Mouse (Mus musculus) embryonic facial prominence, embryonic 13.5 days (tissue): ENCODE measurements around the gene Ryk. TPM values are rescaled to one million over a fixed set of nuclear protein-coding genes. Genes with fewer than 3 reads are reported as not detected.
A peak's percentile ranks its signal among the peaks of the same experiment; 100 is the strongest.

Experiments
- ATAC-seq: fragments of 200-750 bp; cut with Nextera tagmentation; 2 replicates; pipeline ENCODE4 v1.8.0; 2017; ENCODE audit warnings: low read depth; ENCODE audit not compliant: insufficient number of reproducible peaks, insufficient read depth, low FRiP score, low TSS enrichment
- H3K27ac ChIP-seq: fragments of 300-500 bp; sonication (generic); 2 replicates; pipeline ENCODE4 v1.5.1; 2015; ENCODE audit warnings: moderate library complexity, mild to moderate bottlenecking, inconsistent platforms
- H3K27me3 ChIP-seq: fragments of 300-500 bp; sonication (generic); 2 replicates; pipeline ENCODE4 v1.6.1; 2015; ENCODE audit warnings: mild to moderate bottlenecking, inconsistent platforms
- H3K36me3 ChIP-seq: fragments of 300-500 bp; sonication (generic); 2 replicates; pipeline ENCODE4 v1.6.1; 2015; ENCODE audit warnings: mild to moderate bottlenecking, inconsistent platforms
- H3K4me1 ChIP-seq: fragments of 300-500 bp; sonication (generic); 2 replicates; pipeline ENCODE4 v1.6.1; 2015; ENCODE audit warnings: inconsistent platforms
- H3K4me2 ChIP-seq: fragments of 300-500 bp; sonication (generic); 2 replicates; pipeline ENCODE4 v1.6.1; 2015; ENCODE audit warnings: moderate library complexity, mild to moderate bottlenecking, inconsistent platforms
- H3K4me3 ChIP-seq: fragments of 300-500 bp; sonication (generic); 2 replicates; pipeline ENCODE4 v1.5.1; 2015; ENCODE audit warnings: mild to moderate bottlenecking, inconsistent platforms
- H3K9ac ChIP-seq: fragments of 300-500 bp; sonication (generic); 2 replicates; pipeline ENCODE4 v1.6.1; 2015; ENCODE audit warnings: mild to moderate bottlenecking, inconsistent platforms
- H3K9me3 ChIP-seq: fragments of 300-500 bp; sonication (generic); 2 replicates; pipeline ENCODE4 v1.6.1; 2016; ENCODE audit warnings: inconsistent platforms
- WGBS: fragments of 180-500 bp; shearing (Covaris S2); methylation state at CpG from one replicate; pipeline ENCODE4 v1.1.7; 2015; ENCODE audit warnings: mixed read lengths; 5-methylcytosine and 5-hydroxymethylcytosine counted together
- polyA plus RNA-seq: library from polyadenylated mRNA; unstranded; fragments of >200 nt; fragmentation: Nextera tagmentation; extraction: Ambion mirVana; gene quantifications from 2 replicates; pipeline ENCODE4 v1.2.1, GENCODE M21; 2015

The Ryk gene
- polyA plus RNA-seq, 1 experiment from 2014 or later: 25.4 TPM

DNA sequence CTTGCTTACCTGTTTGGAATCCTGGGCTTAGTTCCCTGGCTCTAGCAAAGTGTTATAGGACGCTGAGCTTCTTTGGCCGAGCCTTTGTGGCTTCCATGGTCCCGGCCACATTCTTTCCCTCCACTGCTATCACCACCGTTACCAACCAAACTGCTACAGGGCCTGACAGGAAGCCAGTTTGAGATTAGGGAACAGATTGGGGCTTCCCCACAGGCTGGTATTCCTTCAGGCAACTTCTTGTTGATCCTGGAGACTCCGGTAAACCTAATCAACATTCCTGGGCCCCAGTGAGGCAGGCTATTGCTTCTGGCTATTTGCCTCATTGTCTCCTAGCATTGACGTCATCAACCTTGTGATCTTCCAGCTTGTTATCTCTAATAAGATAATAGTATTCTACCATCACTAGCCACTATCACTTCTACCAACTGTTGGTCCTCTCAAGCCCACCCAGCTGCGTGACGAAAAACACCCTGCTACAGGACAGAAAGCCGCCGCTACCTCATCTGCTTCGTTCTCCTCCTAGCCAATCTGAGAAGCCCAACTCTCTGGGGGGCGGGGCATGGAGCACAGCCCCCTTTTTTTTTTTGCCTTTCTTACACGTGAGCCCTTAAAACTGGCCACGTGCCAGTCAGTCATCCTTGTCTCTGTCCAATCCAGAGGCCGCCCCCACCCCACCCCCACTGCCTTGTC lies 90.1 kb downstream of the Ryk start:
- H3K4me1 ChIP-seq: peaks cover 11% of the 10 kb centered on the region; the same call in 1 of the 2 replicates
- H3K4me3 ChIP-seq: no peak overlapping the region
- no peak overlapping the region for H3K27ac ChIP-seq
- 56% methylated on average over 15 of the region's 15 CpGs for WGBS
- no peaks in the 10 kb centered on the region for H3K27me3 ChIP-seq
- no peaks in the 10 kb centered on the region for H3K9me3 ChIP-seq
- ATAC-seq: no peak
- no peak overlapping the region for H3K4me2 ChIP-seq
- H3K9ac ChIP-seq: no peak overlapping the region
- no peaks in the 10 kb centered on the region for H3K36me3 ChIP-seq

DNA sequence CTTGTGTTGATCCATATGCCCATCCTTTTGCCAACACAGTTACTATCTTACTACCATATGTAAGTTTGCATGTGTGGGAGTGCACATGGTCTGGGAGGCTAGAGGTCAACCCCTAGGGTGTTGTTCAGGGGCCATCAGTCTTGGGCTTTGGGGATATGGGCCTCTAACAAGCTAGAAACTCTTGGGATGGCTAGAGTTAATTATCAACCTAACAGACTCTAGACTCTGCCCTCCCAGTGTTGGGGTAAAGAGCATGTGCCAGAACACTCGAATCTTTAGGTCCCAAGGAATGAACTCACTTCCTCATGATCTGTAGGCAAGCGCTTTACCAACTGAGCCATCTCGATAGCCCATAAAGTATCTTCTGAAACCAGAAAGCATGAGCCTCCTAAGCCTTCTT lies 91.4 kb downstream of the Ryk start:
- WGBS: 85% methylated on average over 3 of the region's 3 CpGs
- Histone ChIP-seq H3K27ac (no peak overlapping the region), H3K36me3 (no peaks in the 10 kb centered on the region), H3K4me3 (no peak overlapping the region), H3K4me1 (peaks cover 11% of the 10 kb centered on the region; the same call in 1 of the 2 replicates), H3K9me3 (no peaks in the 10 kb centered on the region), H3K4me2 (no peak overlapping the region), H3K9ac (no peak overlapping the region), H3K27me3 (no peaks in the 10 kb centered on the region)
- ATAC-seq: no peak

DNA sequence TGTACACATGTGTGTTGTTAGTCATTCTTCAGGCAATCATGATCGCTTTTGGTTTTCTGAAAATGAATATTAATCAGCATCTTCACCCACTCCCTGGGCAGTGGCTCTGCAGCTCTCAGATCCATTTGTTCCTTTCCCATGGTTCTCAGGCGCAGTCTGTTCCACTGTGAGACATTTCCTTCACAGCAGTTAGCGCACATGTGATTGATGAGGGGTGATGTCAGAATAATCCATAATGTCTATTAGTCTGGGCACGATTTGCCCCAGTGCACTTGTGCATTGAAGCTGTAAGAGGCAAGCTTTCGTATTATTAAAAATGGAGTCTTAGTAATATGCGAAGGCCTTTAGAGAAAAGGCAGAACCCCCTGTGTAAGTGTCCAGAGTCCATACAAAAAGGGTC lies 95.1 kb downstream of the Ryk start:
- Histone ChIP-seq H3K4me1 (peaks cover 8% of the 10 kb centered on the region), H3K9me3 (no peaks in the 10 kb centered on the region), H3K36me3 (no peaks in the 10 kb centered on the region), H3K9ac (no peak overlapping the region), H3K27me3 (no peaks in the 10 kb centered on the region), H3K27ac (no peak overlapping the region), H3K4me2 (no peak overlapping the region), H3K4me3 (no peak overlapping the region)
- no peak for ATAC-seq
- WGBS: 84% methylated on average over 6 of the region's 6 CpGs

DNA sequence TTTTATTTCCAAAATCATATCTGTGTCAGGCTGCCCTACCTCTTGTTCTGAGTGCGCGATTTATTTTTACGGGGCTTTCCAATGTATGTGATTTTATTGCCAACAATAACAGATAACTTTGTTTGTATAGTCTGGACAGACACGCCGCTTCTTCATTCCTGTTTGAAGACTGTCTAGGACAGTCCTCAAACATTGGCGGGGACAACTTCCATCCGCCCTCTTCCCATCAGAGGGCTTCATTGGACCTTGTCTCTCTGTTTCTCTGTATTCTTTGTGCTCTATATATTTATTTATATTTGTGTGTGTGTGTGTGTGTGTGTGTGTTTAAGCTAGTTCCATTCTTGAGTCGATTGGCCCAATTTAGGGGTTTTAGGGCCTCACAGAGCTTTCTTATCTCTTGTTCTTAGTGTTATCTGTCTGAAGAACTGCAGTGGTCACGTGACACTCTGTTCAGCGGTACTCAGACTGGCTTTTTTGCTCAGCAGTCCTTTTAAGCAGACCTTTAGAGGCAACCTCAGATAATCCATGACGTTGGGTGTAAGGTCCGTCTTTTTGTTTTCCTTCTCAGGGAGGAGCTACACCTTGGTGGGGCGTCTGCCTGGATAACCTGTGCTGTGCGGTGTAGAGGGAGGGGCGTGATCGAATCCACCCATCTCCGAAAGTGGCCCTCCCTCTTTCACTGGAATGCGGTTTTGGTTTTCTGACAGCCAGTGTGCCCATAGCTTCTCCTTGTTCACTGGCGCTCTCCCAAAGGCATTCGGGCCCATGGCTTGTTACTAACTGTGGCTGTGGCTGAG lies 99.4 kb downstream of the Ryk start:
- 0 out of 2 replicates have a peak, but pooled peaks have one; percentile 52 for ATAC-seq
- peaks cover 7% of the 10 kb centered on the region for H3K4me1 ChIP-seq
- H3K9me3 ChIP-seq: no peaks in the 10 kb centered on the region
- H3K36me3 ChIP-seq: no peaks in the 10 kb centered on the region
- H3K27me3 ChIP-seq: no peaks in the 10 kb centered on the region
- H3K9ac ChIP-seq: no peak overlapping the region
- peak overlapping the region; percentile 50 for H3K4me2 ChIP-seq
- WGBS: 43% methylated on average over 20 of the region's 20 CpGs
- H3K27ac ChIP-seq: no peak overlapping the region
- H3K4me3 ChIP-seq: peak overlapping the region; percentile 12

DNA sequence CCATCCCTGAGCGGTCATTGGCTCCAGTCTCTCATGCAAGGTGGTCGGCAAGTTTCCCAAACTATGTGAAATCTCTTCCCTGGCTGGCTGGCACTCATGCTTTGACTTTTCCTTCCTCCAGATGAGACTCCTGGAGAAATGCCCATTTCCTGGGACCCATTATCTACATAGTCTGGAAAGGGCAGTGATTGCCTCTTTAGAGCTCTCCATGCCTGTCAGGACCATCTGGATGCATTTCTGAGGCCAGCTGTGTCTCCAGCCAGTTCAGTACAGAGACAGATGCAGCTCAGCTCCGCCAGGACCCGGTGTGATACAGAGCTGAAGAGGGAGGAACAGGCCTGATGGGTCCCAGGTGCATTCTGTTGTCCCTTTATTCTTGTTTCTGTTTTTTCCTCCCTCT lies 107.5 kb downstream of the Ryk start:
- Histone ChIP-seq H3K27me3 (no peaks in the 10 kb centered on the region), H3K27ac (no peak overlapping the region), H3K9me3 (peaks cover 3% of the 10 kb centered on the region; the same call in 1 of the 2 replicates), H3K9ac (no peak overlapping the region), H3K36me3 (no peaks in the 10 kb centered on the region), H3K4me1 (peaks cover 6% of the 10 kb centered on the region; the same call in 1 of the 2 replicates), H3K4me3 (no peak overlapping the region), H3K4me2 (no peak overlapping the region)
- no peak for ATAC-seq
- WGBS: 57% methylated on average over 4 of the region's 4 CpGs

DNA sequence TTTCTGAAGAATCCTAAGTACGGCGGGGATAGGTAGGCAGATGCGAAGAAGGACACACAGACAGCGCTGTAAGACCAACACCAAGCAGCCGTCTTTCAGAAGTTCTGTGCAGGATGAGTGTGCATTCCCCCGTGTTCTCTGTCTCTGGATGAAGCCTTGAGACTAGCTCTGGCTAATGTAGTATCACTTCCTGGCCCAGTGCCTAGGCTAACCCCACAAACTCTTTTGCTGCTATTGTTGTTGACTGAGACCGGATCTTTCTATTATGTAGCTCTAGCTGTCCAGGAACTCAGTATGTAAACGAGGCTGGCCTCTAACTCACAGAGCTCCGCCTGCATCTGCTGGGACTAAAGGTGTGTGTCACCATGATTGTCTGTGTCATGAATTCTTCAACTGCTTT lies 110.2 kb downstream of the Ryk start:
- no peak overlapping the region for H3K9ac ChIP-seq
- no peak overlapping the region for H3K27ac ChIP-seq
- peaks cover 3% of the 10 kb centered on the region; the same call in 1 of the 2 replicates for H3K9me3 ChIP-seq
- H3K4me1 ChIP-seq: peaks cover 18% of the 10 kb centered on the region; the same call in 1 of the 2 replicates
- no peak for ATAC-seq
- no peak overlapping the region for H3K4me3 ChIP-seq
- WGBS: 92% methylated on average over 9 of the region's 9 CpGs
- no peaks in the 10 kb centered on the region for H3K36me3 ChIP-seq
- H3K4me2 ChIP-seq: no peak overlapping the region
- H3K27me3 ChIP-seq: no peaks in the 10 kb centered on the region

DNA sequence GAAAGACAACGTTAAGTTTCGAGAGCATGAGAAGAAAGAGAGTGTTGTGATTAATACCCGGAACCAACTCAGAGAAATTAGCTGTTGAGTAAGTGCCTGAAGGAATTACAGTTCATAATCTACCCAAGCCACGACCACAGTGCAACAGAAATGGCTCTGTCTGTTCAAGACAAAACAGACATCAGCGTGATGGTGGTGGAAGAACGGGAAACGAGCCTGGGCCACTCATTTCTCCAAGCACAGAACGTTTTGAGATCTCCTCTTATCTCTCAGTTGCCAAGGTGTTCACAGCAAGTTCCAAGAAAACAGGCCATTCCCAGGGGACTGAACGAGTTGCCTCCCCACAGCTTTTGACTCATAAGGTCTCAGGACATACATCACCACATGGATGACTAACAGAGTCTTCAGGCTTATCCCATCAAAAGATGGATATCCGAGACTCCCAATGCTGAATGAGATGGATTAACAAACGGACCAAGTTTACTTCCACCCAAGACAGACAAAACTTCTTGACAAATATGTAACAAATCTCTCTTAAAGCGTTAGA lies 111.8 kb downstream of the Ryk start:
- Histone ChIP-seq H3K9me3 (peaks cover 3% of the 10 kb centered on the region; the same call in 1 of the 2 replicates), H3K4me2 (no peak overlapping the region), H3K27ac (no peak overlapping the region), H3K9ac (no peak overlapping the region), H3K4me1 (peaks cover 23% of the 10 kb centered on the region), H3K27me3 (no peaks in the 10 kb centered on the region), H3K36me3 (no peaks in the 10 kb centered on the region), H3K4me3 (no peak overlapping the region)
- ATAC-seq: no peak
- 69% methylated on average over 12 of the region's 12 CpGs for WGBS

DNA sequence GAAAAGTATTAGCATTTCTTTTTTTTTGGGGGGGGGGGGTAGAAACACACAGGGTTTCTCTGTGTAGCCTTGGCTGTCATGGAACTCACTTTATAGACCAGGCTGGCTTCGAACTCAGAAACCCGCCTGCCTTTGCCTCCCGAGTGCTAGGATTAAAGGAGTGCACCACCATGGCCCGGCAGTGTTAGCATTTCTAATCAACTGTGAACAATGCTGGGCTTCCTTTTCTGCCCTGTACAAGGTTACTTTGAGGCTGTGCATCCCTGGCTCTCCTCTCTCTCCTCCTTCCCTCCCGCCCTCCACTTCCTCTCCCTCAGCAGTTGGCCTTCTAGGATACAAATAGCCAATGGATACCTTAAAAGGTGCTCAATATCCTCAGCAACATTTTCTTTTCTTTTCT lies 114.0 kb downstream of the Ryk start:
- Histone ChIP-seq H3K4me3 (no peak overlapping the region), H3K27me3 (no peaks in the 10 kb centered on the region), H3K9me3 (no peaks in the 10 kb centered on the region), H3K4me1 (peaks cover 18% of the 10 kb centered on the region), H3K27ac (no peak overlapping the region), H3K36me3 (no peaks in the 10 kb centered on the region), H3K4me2 (no peak overlapping the region), H3K9ac (no peak overlapping the region)
- no peak for ATAC-seq
- WGBS: 75% methylated on average over 5 of the region's 5 CpGs

DNA sequence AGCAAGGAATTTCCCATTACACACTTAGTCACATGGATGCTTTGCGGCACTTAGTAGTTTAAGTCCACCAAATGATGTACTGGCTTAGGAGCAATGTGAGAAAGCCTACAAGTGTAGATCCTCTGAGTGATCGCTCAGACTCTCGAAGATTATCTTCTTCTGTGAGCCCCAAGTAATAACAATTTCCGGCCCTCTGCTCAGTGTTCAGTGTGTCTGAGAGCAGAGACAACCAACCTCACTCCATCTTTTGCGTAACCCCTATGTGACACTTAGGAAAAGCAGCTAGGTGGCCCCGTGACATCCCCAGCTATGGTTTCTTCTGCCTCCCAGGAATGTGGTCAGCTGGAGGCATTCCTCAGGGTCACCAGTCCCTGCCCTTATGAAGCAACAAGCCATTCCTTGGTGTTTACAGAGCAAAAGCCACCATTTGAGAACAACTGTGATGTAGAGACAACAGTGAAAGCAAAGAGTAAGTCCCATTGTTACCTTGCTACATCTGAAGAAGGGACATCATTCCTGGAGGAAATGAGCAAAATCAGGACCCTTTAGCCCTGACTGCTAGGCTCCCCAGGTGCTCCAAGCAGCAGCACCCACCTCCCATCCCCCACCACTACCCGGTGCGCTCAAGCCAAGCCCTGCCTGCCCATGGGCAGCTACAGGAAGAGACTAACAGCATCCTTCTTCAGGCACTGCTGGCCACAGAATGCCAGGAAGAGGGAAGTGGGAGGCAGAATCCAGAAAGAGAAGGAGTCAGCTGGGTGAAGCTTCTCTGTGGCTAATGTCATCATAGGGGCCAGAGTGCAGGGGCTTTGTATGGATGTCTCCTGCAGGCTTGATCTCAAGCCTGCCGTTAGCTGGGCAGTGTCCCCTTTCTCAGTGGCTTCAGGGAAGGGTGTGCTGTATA lies 116.6 kb downstream of the Ryk start:
- Histone ChIP-seq H3K27ac (peak overlapping the region; percentile 68), H3K4me3 (no peak overlapping the region), H3K36me3 (no peaks in the 10 kb centered on the region), H3K4me2 (no peak overlapping the region), H3K27me3 (no peaks in the 10 kb centered on the region), H3K9me3 (no peaks in the 10 kb centered on the region), H3K4me1 (peaks cover 18% of the 10 kb centered on the region), H3K9ac (no peak overlapping the region)
- ATAC-seq: no peak
- 85% methylated on average over 9 of the region's 9 CpGs for WGBS

DNA sequence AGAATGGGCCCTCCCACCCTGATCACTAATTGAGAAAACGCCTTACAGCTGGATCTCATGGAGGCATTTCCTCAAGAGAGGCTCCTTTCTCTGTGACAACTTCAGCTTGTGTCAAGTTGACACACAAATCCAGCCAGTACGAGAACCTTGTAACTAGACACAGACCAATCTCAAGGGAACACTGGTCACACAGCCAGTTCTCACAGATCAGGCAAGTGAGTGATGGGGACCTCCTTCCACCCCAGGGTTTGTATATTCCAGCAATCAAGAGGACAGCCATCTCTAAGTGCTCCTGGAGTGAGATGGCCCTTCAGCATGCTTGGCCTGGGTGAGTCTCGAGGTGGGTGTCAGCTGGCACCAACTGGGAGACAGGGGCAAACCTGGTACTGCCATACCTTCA lies 121.1 kb downstream of the Ryk start:
- ATAC-seq: no peak
- no peak overlapping the region for H3K9ac ChIP-seq
- no peaks in the 10 kb centered on the region for H3K9me3 ChIP-seq
- H3K4me2 ChIP-seq: no peak overlapping the region
- no peak overlapping the region for H3K27ac ChIP-seq
- peaks cover 6% of the 10 kb centered on the region for H3K4me1 ChIP-seq
- H3K27me3 ChIP-seq: no peaks in the 10 kb centered on the region
- H3K4me3 ChIP-seq: no peak overlapping the region
- no peaks in the 10 kb centered on the region for H3K36me3 ChIP-seq
- WGBS: 63% methylated on average over 3 of the region's 3 CpGs
